Mouse (Mus musculus): Measurements from ENCODE around the gene Mllt10. TPM values are rescaled to one million over a fixed set of nuclear protein-coding genes. Genes with fewer than 3 reads are reported as not detected.

Gene Mllt10
- polyA plus RNA-seq, 1 experiment, result 75.4 TPM

DNA sequence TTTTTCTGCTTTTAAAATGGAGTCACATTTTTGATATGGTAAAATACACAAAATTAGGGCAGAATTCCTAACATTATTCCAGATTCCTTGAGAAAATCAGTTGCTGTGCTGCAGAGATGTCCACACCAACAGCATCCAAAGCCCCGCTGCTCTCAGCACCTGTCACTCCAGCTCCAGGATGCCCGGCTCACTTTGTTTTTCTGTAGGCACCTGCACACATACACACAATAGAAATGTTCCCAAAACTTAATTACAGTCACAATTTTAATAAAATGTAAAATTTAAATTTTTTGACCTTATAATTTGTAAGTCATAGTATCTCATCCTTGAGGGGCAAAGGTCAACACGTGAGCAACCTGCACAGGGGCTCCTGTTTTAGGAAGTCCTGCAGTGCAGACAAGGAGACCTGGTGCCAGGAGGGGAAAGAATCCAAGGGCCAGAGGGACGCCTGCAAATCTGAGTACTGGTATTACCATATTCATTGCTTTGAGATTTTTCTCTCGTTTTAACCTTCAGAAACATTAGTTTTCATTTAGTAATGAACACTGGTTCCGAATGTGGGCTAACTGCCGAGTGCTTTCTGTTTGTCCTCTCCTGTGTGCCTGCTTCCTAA is 154.3 kb downstream of the Mllt10 start:
- no peak for DNase-seq
- Histone ChIP-seq H3K27ac (ENCODE audit: control insufficient read depth, insufficient read depth, low read length) (no peak overlapping the region), H3K27me3 (ENCODE audit: control insufficient read depth, insufficient read depth, low read length) (no peaks in the 10 kb centered on the region), H3K4me3 (ENCODE audit: control insufficient read depth, insufficient read depth, low read length) (no peak overlapping the region), H3K36me3 (ENCODE audit: control insufficient read depth, insufficient read depth, low read length) (peaks cover 73% of the 10 kb centered on the region), H3K4me1 (replicated peaks; ENCODE audit: control insufficient read depth, insufficient read depth, low read length) (no peaks in the 10 kb centered on the region)
- TF ChIP-seq CTCF (IDR thresholded peaks at IDR 0.05; ENCODE audit: borderline replicate concordance, control insufficient read depth, extremely low read depth, insufficient read depth, low read length, poor library complexity) (no peak), POLR2A (IDR thresholded peaks at IDR 0.05; ENCODE audit: control insufficient read depth, extremely low read depth, insufficient read depth, low read length, poor library complexity) (no peak)
- WGBS, result 96% methylated on average over 7 of the region's 7 CpGs

DNA sequence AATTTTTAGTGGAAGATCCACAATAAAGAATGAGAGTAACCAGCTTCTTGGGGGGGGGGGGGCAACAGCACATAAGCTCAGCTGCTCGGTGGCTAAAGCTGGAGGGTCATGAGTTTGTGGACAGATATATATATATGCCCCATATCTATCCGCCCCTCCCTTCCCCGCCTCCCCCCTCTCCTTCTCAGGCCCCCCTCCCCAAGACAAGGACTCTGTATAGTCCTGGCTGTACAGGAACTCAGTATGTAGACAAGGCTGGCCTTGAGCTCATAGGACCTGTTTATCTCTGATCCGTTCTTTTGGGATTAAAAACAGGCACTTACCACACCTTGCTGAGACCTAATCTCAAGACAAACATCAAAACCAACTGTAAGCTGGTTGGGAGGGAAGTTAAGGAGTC is 154.9 kb downstream of the Mllt10 start:
- Histone ChIP-seq H3K27ac (ENCODE audit: control insufficient read depth, insufficient read depth, low read length) (no peak overlapping the region), H3K27me3 (ENCODE audit: control insufficient read depth, insufficient read depth, low read length) (no peaks in the 10 kb centered on the region), H3K36me3 (ENCODE audit: control insufficient read depth, insufficient read depth, low read length) (peaks cover 78% of the 10 kb centered on the region), H3K4me1 (replicated peaks; ENCODE audit: control insufficient read depth, insufficient read depth, low read length) (no peaks in the 10 kb centered on the region), H3K4me3 (ENCODE audit: control insufficient read depth, insufficient read depth, low read length) (no peak overlapping the region)
- no peak for DNase-seq
- TF ChIP-seq POLR2A (IDR thresholded peaks at IDR 0.05; ENCODE audit: control insufficient read depth, extremely low read depth, insufficient read depth, low read length, poor library complexity), result no peak
- no peak for TF ChIP-seq CTCF (IDR thresholded peaks at IDR 0.05; ENCODE audit: borderline replicate concordance, control insufficient read depth, extremely low read depth, insufficient read depth, low read length, poor library complexity)
- WGBS, result 95% methylated on average over 4 of the region's 4 CpGs

DNA sequence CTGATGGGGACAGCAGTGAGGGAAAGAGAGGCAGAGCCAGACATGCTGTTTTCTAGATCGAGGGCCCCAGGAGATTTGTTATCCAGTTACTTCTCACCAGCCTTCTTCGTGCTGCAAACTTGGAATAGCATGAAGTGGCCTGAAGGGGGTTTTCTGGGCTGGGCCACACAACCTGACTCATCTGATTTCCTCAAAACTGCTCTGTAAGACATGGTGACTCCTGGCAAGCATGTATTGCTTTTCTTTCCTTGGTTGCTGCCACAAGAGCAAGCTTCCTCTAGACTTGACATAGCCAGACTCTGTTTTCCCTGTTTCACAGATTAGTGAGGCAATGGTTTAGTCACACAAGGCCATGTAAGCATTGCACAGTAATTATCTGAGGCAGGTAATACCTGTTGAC is 159.0 kb downstream of the Mllt10 start:
- H3K4me3 ChIP-seq (ENCODE audit: control insufficient read depth, insufficient read depth, low read length), result no peak overlapping the region
- no peaks in the 10 kb centered on the region for H3K27me3 ChIP-seq (ENCODE audit: control insufficient read depth, insufficient read depth, low read length)
- no peak for DNase-seq
- H3K4me1 ChIP-seq (replicated peaks; ENCODE audit: control insufficient read depth, insufficient read depth, low read length), result no peaks in the 10 kb centered on the region
- H3K27ac ChIP-seq (ENCODE audit: control insufficient read depth, insufficient read depth, low read length), result no peak overlapping the region
- peaks cover 70% of the 10 kb centered on the region for H3K36me3 ChIP-seq (ENCODE audit: control insufficient read depth, insufficient read depth, low read length)
- 93% methylated on average over 2 of the region's 2 CpGs for WGBS
- TF ChIP-seq CTCF (IDR thresholded peaks at IDR 0.05; ENCODE audit: borderline replicate concordance, control insufficient read depth, extremely low read depth, insufficient read depth, low read length, poor library complexity) (no peak), POLR2A (IDR thresholded peaks at IDR 0.05; ENCODE audit: control insufficient read depth, extremely low read depth, insufficient read depth, low read length, poor library complexity) (no peak)

DNA sequence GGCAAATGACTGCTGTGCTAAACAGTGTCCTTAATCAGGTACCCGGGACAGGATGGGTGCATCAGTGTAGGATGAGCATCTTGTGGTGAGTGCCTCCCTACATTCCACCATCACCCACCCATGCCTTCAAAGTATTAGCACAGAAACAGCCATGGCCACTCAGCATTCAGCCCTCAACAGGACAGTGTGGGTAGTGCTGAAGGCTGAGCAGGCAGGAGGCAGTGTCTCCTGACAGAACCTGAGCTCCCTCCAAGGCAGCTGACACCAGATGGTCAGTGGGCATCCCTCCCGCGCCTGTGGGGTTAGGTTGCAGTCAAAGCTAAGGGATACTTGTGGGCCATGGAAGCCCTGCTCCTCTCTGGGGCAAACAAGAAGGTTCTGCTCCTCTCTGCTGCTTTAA is 162.8 kb downstream of the Mllt10 start:
- DNase-seq, result no peak
- 99% methylated on average over 3 of the region's 3 CpGs for WGBS

DNA sequence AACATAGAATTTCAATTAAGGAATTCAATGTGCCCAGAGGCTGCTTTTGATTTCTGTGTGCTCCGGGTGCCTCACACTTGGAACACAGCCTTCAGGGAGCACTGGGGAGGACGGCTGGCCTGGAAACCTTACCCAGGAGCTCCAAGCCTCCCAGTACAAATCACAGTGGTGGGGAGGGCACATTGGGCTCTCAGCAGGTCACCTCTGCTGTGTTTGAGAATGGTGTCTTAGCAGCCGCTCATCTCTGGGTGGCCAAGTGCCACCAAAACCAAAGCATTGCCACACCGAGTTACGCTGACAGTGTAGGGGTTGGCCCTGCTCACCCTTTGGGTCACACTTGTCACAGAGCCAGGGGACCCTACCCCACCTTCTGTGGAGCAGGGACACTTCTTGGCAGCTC is 163.5 kb downstream of the Mllt10 start:
- Histone ChIP-seq H3K36me3 (ENCODE audit: control insufficient read depth, insufficient read depth, low read length) (peaks cover 36% of the 10 kb centered on the region), H3K27ac (ENCODE audit: control insufficient read depth, insufficient read depth, low read length) (no peak overlapping the region), H3K27me3 (ENCODE audit: control insufficient read depth, insufficient read depth, low read length) (no peaks in the 10 kb centered on the region), H3K4me3 (ENCODE audit: control insufficient read depth, insufficient read depth, low read length) (no peak overlapping the region), H3K4me1 (replicated peaks; ENCODE audit: control insufficient read depth, insufficient read depth, low read length) (no peaks in the 10 kb centered on the region)
- TF ChIP-seq POLR2A (IDR thresholded peaks at IDR 0.05; ENCODE audit: control insufficient read depth, extremely low read depth, insufficient read depth, low read length, poor library complexity) (no peak), CTCF (IDR thresholded peaks at IDR 0.05; ENCODE audit: borderline replicate concordance, control insufficient read depth, extremely low read depth, insufficient read depth, low read length, poor library complexity) (no peak)
- WGBS, result 98% methylated on average over 5 of the region's 5 CpGs
- DNase-seq, result no peak

More for the DNA sequence above, 162.8 kb downstream of the Mllt10 start:
- no peak for TF ChIP-seq CTCF (IDR thresholded peaks at IDR 0.05; ENCODE audit: borderline replicate concordance, control insufficient read depth, extremely low read depth, insufficient read depth, low read length, poor library complexity)
- TF ChIP-seq POLR2A (IDR thresholded peaks at IDR 0.05; ENCODE audit: control insufficient read depth, extremely low read depth, insufficient read depth, low read length, poor library complexity), result no peak
- Histone ChIP-seq H3K4me3 (ENCODE audit: control insufficient read depth, insufficient read depth, low read length) (no peak overlapping the region), H3K27me3 (ENCODE audit: control insufficient read depth, insufficient read depth, low read length) (no peaks in the 10 kb centered on the region), H3K4me1 (replicated peaks; ENCODE audit: control insufficient read depth, insufficient read depth, low read length) (no peaks in the 10 kb centered on the region), H3K36me3 (ENCODE audit: control insufficient read depth, insufficient read depth, low read length) (peaks cover 41% of the 10 kb centered on the region), H3K27ac (ENCODE audit: control insufficient read depth, insufficient read depth, low read length) (no peak overlapping the region)

DNA sequence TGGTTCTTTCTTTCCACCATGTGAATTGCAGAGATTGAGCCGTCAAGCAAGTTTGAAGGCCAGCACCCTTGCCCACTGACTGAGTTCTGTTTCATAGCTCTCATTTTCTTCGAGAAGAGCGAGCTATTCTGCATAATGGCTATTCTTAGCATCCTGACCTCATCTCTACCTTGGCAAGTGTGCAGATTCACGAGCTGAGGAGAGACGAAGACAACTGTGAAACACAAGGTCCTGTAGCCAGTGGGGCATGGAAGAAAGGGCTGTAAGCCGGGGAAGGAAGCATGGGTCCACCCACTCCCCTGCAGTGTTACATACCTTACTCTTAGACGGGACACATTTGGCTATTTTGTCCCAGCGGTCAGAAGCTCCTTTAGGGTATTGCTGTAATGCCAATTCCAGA is 164.1 kb downstream of the Mllt10 start:
- DNase-seq, result no peak
- 94% methylated on average over 8 of the region's 8 CpGs for WGBS
- Histone ChIP-seq H3K4me3 (ENCODE audit: control insufficient read depth, insufficient read depth, low read length) (no peak overlapping the region), H3K27me3 (ENCODE audit: control insufficient read depth, insufficient read depth, low read length) (no peaks in the 10 kb centered on the region), H3K27ac (ENCODE audit: control insufficient read depth, insufficient read depth, low read length) (no peak overlapping the region), H3K4me1 (replicated peaks; ENCODE audit: control insufficient read depth, insufficient read depth, low read length) (no peaks in the 10 kb centered on the region), H3K36me3 (ENCODE audit: control insufficient read depth, insufficient read depth, low read length) (peaks cover 33% of the 10 kb centered on the region)
- no peak for TF ChIP-seq POLR2A (IDR thresholded peaks at IDR 0.05; ENCODE audit: control insufficient read depth, extremely low read depth, insufficient read depth, low read length, poor library complexity)
- TF ChIP-seq CTCF (IDR thresholded peaks at IDR 0.05; ENCODE audit: borderline replicate concordance, control insufficient read depth, extremely low read depth, insufficient read depth, low read length, poor library complexity), result no peak

DNA sequence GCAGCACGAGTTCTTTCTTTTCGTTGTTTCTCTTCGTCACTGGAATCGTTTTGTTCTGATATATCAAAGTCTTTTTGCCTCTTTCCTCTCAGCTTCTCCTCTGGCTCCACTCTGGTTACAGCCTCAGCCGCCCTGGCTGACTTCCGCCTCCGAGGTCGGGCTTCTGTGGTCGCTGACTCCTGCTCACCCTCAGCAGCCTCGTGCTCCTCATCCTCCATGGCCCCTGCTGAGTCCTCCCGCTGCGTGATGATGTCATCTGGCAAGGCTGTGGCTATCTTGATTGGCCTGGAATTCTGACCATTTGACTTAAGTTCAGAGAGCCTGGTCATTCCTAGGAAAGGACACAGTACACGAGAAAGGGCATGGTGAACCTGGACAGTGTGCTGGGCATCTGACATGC is 164.5 kb downstream of the Mllt10 start:
- no peak overlapping the region for H3K4me3 ChIP-seq (ENCODE audit: control insufficient read depth, insufficient read depth, low read length)
- WGBS, result 81% methylated on average over 13 of the region's 13 CpGs
- no peaks in the 10 kb centered on the region for H3K27me3 ChIP-seq (ENCODE audit: control insufficient read depth, insufficient read depth, low read length)
- no peaks in the 10 kb centered on the region for H3K4me1 ChIP-seq (replicated peaks; ENCODE audit: control insufficient read depth, insufficient read depth, low read length)
- peaks cover 29% of the 10 kb centered on the region for H3K36me3 ChIP-seq (ENCODE audit: control insufficient read depth, insufficient read depth, low read length)
- TF ChIP-seq POLR2A (IDR thresholded peaks at IDR 0.05; ENCODE audit: control insufficient read depth, extremely low read depth, insufficient read depth, low read length, poor library complexity) (no peak), CTCF (IDR thresholded peaks at IDR 0.05; ENCODE audit: borderline replicate concordance, control insufficient read depth, extremely low read depth, insufficient read depth, low read length, poor library complexity) (no peak)
- H3K27ac ChIP-seq (ENCODE audit: control insufficient read depth, insufficient read depth, low read length), result no peak overlapping the region
- no peak for DNase-seq
